Mouse (Mus musculus) forebrain, embryonic 16.5 days (tissue): ENCODE results near the gene Homer1. TPM values are rescaled to one million over a fixed set of nuclear protein-coding genes. Genes with fewer than 3 reads are reported as not detected.

ENCODE experiments used
- ATAC-seq: fragments of 200-750 bp; cut with Nextera tagmentation; 2 replicates; pipeline ENCODE4 v1.8.0; 2017; ENCODE audit warnings: mild to moderate bottlenecking, moderate library complexity
- H3K27ac ChIP-seq: fragments of 300-500 bp; sonication (generic); 2 replicates; pipeline ENCODE4 v1.5.1; 2014; ENCODE audit warnings: low read length, control low read depth
- H3K27me3 ChIP-seq: fragments of 300-500 bp; sonication (generic); replicated peaks from 2 replicates; pipeline ENCODE4 v1.6.1; 2014; ENCODE audit warnings: low read length; ENCODE audit not compliant: control insufficient read depth, insufficient read depth
- H3K36me3 ChIP-seq: fragments of 300-500 bp; sonication (generic); 2 replicates; pipeline ENCODE4 v1.6.1; 2014; ENCODE audit not compliant: control insufficient read depth, insufficient read depth
- H3K4me1 ChIP-seq: fragments of 300-500 bp; sonication (generic); replicated peaks from 2 replicates; pipeline ENCODE4 v1.6.1; 2014; ENCODE audit warnings: low read length; ENCODE audit not compliant: control insufficient read depth, insufficient read depth
- H3K4me2 ChIP-seq: fragments of 300-500 bp; sonication (generic); 2 replicates; pipeline ENCODE4 v1.6.1; 2014; ENCODE audit warnings: mild to moderate bottlenecking, low read length, control low read depth
- H3K4me3 ChIP-seq: fragments of 300-500 bp; sonication (generic); replicated peaks from 2 replicates; pipeline ENCODE4 v1.5.1; 2014; ENCODE audit warnings: mild to moderate bottlenecking, low read length, control low read depth
- H3K9ac ChIP-seq: fragments of 300-500 bp; sonication (generic); replicated peaks from 2 replicates; pipeline ENCODE4 v1.6.1; 2014; ENCODE audit warnings: low read depth, low read length, control low read depth
- H3K9me3 ChIP-seq: fragments of 300-500 bp; sonication (generic); 2 replicates; pipeline ENCODE4 v1.6.1; 2016; ENCODE audit warnings: low read length; ENCODE audit not compliant: control insufficient read depth
- WGBS: fragments of 180-500 bp; shearing (Covaris S2); extraction: QIAGEN DNeasy Blood & Tissue Kit; methylation state at CpG from one replicate; pipeline ENCODE4 v1.1.7; 2014; 5-methylcytosine and 5-hydroxymethylcytosine counted together
- polyA plus RNA-seq: library from polyadenylated mRNA; unstranded; fragments of >200 nt; fragmentation: Nextera tagmentation; extraction: Ambion mirVana; gene quantifications from 2 replicates; pipeline ENCODE4 v1.2.1, GENCODE M21; 2015

The Homer1 gene
- polyA plus RNA-seq, 1 experiment from 2014 or later, result 15.7 TPM

DNA sequence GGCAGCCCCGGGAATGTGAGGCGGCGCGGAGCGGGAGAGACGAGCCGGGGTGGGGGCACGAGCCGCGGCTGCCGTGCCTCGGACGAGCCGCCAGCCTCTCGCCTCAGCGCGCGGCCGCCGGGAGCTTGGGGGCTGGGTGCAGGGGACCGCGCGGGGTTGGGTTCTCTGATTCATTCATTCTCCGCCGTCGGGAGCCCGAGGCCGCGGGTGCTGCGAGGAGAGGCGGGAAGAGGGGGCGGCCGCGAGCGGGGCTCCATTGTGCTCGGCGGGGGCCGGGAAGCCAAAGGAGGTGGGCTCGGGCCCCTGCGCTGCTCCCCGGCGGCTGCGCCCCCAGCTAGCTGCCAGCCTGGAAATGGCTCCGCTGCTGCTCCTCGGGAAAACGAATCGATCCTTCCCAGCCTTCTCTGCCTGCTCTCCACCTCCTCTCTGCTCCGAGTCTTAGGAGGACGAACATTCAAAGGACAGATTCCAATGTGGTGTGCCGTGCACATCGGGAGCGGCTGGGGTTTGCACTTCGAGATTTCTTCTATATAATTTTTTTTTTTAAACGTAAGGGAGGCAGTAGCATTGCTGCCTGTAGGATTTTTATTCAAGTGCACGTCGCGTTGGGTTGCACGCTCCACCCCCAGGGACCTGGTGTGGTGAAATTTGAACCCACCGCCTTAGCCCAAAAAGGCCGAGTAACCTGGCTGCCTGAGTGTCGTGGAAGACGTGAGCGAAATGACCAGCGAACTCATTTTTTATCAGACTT, 5.0 kb downstream of the Homer1 start:
- H3K4me2 ChIP-seq, result peak overlapping the region; percentile 83

DNA sequence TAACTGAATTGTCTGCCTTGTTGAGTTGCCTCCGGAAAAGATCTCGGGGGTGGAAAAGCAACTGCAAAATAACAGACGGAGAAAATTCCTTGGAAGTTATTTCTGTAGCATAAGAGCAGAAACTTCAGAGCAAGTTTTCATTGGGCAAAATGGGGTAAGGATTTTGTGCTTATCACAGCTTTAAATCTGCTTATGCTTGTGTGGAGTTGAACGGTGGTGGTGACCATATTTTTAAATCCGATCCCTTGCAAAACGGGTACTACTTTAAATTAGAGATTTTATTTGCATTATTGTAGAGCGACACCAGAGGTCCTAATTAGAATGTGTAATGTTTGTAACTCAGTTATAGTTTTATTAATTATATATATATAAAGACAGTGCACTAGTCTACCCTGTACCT, 5.7 kb downstream of the Homer1 start:
- 3% methylated on average over 7 of the region's 7 CpGs for WGBS
- no peak overlapping the region; the same call in 1 of the 2 replicates for H3K27ac ChIP-seq
- no peaks in the 10 kb centered on the region for H3K27me3 ChIP-seq
- no peak for ATAC-seq
- no peaks in the 10 kb centered on the region for H3K9me3 ChIP-seq
- no peaks in the 10 kb centered on the region for H3K36me3 ChIP-seq
- peak overlapping the region; percentile 83 for H3K4me2 ChIP-seq
- H3K4me3 ChIP-seq, result peak overlapping the region; percentile 84
- peaks cover 32% of the 10 kb centered on the region for H3K4me1 ChIP-seq
- H3K9ac ChIP-seq, result peak overlapping the region; percentile 93

More for the DNA sequence above, 5.0 kb downstream of the Homer1 start:
- Histone ChIP-seq H3K4me3 (peak overlapping the region; percentile 84), H3K27me3 (no peaks in the 10 kb centered on the region), H3K27ac (peak overlapping the region; percentile 98), H3K9me3 (no peaks in the 10 kb centered on the region), H3K9ac (peak overlapping the region; percentile 93), H3K36me3 (no peaks in the 10 kb centered on the region), H3K4me1 (peaks cover 31% of the 10 kb centered on the region)
- under 1% methylated on average over 51 of the region's 64 CpGs for WGBS
- no peak; the same call in 1 of the 2 replicates for ATAC-seq

DNA sequence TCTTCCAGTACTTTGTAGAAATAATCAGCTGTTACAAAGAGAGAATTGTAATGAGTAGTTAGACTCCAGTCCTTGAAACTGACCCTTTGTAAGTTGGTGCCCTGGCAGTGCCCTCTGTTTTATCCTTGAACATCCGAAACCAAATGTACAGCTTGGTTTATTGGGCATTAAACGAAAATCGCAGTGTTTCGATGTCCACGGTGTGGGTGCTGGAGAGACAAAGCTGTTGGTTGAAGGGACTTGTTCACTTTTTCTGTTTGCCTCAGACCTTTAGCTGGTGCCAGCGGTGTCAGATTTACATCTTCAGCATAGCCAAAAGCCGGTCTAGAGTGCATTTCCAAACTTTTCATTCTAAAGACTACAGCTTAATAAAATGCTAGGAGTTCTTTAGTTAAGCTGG, 6.2 kb downstream of the Homer1 start:
- H3K9me3 ChIP-seq, result no peaks in the 10 kb centered on the region
- H3K4me3 ChIP-seq, result peak overlapping the region; percentile 84
- H3K36me3 ChIP-seq, result no peaks in the 10 kb centered on the region
- no peak for ATAC-seq
- H3K4me2 ChIP-seq, result peak overlapping the region; percentile 83
- H3K27me3 ChIP-seq, result no peaks in the 10 kb centered on the region
- H3K27ac ChIP-seq, result no peak overlapping the region
- peaks cover 34% of the 10 kb centered on the region for H3K4me1 ChIP-seq
- peak overlapping the region; percentile 20; the same call in 1 of the 2 replicates for H3K9ac ChIP-seq
- 3% methylated on average over 7 of the region's 7 CpGs for WGBS

DNA sequence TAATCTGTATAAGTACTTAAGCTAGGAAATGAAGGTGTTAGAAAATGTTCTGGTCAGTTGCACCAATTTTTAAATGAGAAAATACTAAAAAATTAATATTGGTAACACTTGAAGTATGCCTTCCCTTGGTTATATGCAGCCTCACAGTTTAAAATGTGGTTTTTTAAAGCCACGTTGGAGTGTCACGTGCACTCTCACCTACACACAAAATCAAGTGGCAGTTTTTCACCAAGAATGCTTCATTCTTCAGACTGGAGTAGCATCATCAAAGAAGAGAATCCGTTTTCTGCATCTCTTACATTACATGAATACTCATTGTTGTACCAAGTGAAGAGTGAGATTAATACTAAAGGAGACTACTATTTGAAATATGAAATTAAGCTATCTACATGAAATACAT, 7.1 kb downstream of the Homer1 start:
- H3K36me3 ChIP-seq, result no peaks in the 10 kb centered on the region
- WGBS, result 42% methylated on average over 3 of the region's 3 CpGs
- no peak overlapping the region for H3K27ac ChIP-seq
- H3K4me3 ChIP-seq, result peak overlapping the region; percentile 30
- no peaks in the 10 kb centered on the region for H3K27me3 ChIP-seq
- 0 out of 2 replicates have a peak overlapping the region, but pooled peaks have one; percentile 35 for H3K9ac ChIP-seq
- no peaks in the 10 kb centered on the region for H3K9me3 ChIP-seq
- peak overlapping the region; percentile 51 for H3K4me2 ChIP-seq
- H3K4me1 ChIP-seq, result peaks cover 34% of the 10 kb centered on the region
- no peak for ATAC-seq

DNA sequence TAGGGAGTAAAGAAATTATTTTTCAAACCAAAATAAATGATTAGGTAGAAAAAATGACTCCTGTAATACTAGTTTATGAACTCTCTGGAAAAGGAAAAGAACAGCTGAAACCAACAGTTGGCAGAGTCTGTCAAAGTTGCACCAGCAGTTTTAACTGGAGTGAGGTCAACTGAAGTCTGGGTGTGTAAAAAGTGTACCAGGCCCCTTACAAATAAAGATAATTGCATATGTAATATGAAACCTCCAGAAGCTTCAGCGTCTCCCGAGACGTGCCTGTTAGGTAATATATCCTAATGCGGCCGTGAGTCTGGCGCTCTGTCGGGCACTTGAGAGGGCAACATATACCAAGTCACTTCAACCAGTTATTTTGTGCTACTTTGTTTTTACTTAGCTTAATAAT, 8.3 kb downstream of the Homer1 start:
- Histone ChIP-seq H3K27ac (no peak overlapping the region), H3K4me2 (peak overlapping the region; percentile 53), H3K9ac (no peak overlapping the region; the same call in 1 of the 2 replicates), H3K27me3 (no peaks in the 10 kb centered on the region), H3K9me3 (no peaks in the 10 kb centered on the region), H3K4me1 (peaks cover 34% of the 10 kb centered on the region), H3K4me3 (peak overlapping the region; percentile 25), H3K36me3 (no peaks in the 10 kb centered on the region)
- no peak for ATAC-seq
- 35% methylated on average over 7 of the region's 7 CpGs for WGBS

DNA sequence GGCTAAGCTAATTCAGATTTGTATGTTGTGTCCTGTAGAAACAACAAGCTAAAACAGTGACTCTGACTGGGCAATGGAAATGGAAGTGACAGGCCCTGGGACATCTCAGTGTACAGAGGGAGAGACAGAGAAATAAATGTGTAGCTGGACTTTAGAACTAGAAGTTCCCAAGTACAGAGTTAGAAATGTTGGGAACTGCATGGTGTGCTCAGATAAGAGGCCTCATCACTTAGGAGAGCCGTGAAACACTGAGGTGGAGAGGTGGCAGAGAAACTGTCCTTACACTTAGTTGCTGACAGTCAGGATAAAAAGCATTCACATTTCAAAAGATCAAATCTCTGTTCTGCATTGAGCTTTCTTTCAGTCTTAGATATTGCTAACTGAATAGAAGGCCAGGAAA, 9.9 kb downstream of the Homer1 start:
- Histone ChIP-seq H3K36me3 (no peaks in the 10 kb centered on the region), H3K4me3 (no peak overlapping the region), H3K27ac (no peak overlapping the region), H3K9ac (no peak overlapping the region), H3K27me3 (no peaks in the 10 kb centered on the region), H3K4me1 (peaks cover 32% of the 10 kb centered on the region), H3K9me3 (no peaks in the 10 kb centered on the region), H3K4me2 (peak overlapping the region; percentile 13; the same call in 1 of the 2 replicates)
- WGBS, result 74% methylated on average over 1 of the region's 1 CpGs
- ATAC-seq, result no peak

DNA sequence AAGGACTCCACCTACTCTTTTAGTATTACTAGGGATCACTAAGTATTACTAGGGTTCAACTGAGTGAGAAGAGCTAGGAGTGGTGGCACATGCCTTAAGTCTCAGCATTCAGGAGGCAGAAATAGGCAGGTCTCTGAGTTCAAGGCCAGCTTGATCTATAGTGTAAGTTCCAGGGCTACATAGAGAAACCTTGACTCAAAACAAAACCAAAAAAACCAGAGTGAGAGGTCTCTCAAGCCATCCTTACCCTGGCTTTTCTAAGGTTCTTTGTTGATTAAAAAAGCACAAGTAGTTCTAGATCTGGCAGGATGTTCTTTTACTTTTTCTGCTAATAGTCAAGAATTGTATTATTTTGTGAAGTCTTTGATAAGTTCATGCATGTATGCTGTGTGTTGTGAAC, 13.1 kb downstream of the Homer1 start:
- no peaks in the 10 kb centered on the region for H3K36me3 ChIP-seq
- no peak overlapping the region for H3K4me2 ChIP-seq
- no peak for ATAC-seq
- H3K9ac ChIP-seq, result no peak overlapping the region
- no peak overlapping the region for H3K4me3 ChIP-seq
- no peak overlapping the region for H3K27ac ChIP-seq
- no peaks in the 10 kb centered on the region for H3K9me3 ChIP-seq
- H3K4me1 ChIP-seq, result peaks cover 17% of the 10 kb centered on the region
- H3K27me3 ChIP-seq, result no peaks in the 10 kb centered on the region

DNA sequence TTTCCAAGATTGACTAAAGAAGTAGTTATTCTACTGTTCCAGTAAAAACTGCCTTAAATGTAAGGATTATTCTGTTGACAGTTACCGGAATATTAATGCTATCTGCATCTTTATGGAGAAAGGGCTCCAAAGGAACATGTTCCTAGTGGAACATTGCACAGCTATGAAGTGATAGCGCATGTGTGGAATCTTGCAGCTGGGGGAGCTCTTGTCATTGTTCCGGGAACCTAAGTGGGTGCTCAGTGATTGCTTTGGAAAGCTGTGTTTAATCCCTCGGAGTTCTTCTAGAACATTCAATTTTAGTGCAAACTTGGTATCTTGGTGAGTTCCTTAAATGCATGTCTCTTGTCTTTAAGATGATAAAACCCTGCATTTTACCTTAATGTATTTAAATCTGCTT, 14.9 kb downstream of the Homer1 start:
- WGBS, result 82% methylated on average over 4 of the region's 4 CpGs
- H3K4me2 ChIP-seq, result no peak overlapping the region
- peaks cover 4% of the 10 kb centered on the region for H3K4me1 ChIP-seq
- no peaks in the 10 kb centered on the region for H3K27me3 ChIP-seq
- H3K36me3 ChIP-seq, result no peaks in the 10 kb centered on the region
- H3K4me3 ChIP-seq, result no peak overlapping the region
- H3K9ac ChIP-seq, result no peak overlapping the region
- no peak overlapping the region for H3K27ac ChIP-seq
- ATAC-seq, result no peak
- H3K9me3 ChIP-seq, result no peaks in the 10 kb centered on the region

DNA sequence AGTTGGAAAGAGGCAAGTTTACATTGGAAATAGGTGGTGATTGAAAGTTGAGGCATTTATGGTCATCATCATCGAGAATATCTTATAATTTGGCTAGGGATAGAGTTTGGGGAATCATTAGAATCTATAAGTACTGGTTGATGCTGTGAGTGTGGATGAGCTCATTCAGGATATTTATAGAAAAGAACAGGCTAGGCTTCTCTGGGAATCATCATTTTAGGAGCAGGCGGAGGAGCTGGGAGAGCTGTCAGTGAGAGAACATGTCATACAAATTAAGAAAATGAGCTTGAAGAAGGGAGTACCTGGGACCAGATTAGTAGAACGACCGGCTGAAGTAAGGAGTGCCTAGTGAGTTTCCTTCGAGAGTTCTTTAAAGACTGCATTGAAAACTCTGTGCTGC, 20.7 kb downstream of the Homer1 start:
- ATAC-seq, result no peak

More for the DNA sequence above, 20.7 kb downstream of the Homer1 start:
- Histone ChIP-seq H3K4me3 (no peak overlapping the region), H3K27ac (no peak overlapping the region), H3K9ac (no peak overlapping the region), H3K36me3 (no peaks in the 10 kb centered on the region), H3K4me1 (no peaks in the 10 kb centered on the region), H3K9me3 (no peaks in the 10 kb centered on the region), H3K4me2 (no peak overlapping the region), H3K27me3 (no peaks in the 10 kb centered on the region)
- WGBS, result 88% methylated on average over 5 of the region's 5 CpGs
